Mouse (Mus musculus): ENCODE data around the gene Prrc2a. TPM values are rescaled to one million over a fixed set of nuclear protein-coding genes. Genes with fewer than 3 reads are reported as not detected.
"Not testable (repeated sequence)": the region's sequence is repeated elsewhere in the genome, so short reads cannot be mapped to it uniquely, and the experiment has no call there.

Gene Prrc2a
- polyA plus RNA-seq, 1 experiment from 2014 or later, result 281 TPM

- WGBS, result under 1% methylated on average over 36 of the region's 36 CpGs
- H3K9me3 ChIP-seq (ENCODE audit: control insufficient read depth, low read length), result no peaks in the 10 kb centered on the region
- peak; percentile 25; the same call in 1 of the 2 replicates for ATAC-seq (replicated peaks; ENCODE audit: low FRiP score)
- H3K4me3 ChIP-seq (ENCODE audit: low read depth, low read length), result peak within 1 kb of the TSS; percentile 65
- H3K4me2 ChIP-seq (ENCODE audit: low read depth, low read length, severe bottlenecking), result peak within 1 kb of the TSS; percentile 83
- peak; percentile 83 for DNase-seq (ENCODE audit: low spot score)
- peaks cover 11% of the 10 kb centered on the region; the same call in 1 of the 2 replicates for H3K4me1 ChIP-seq (replicated peaks; ENCODE audit: control insufficient read depth, insufficient read depth, low read length)
- H3K27ac ChIP-seq (ENCODE audit: low read depth, low read length), result 0 out of 2 replicates have a peak within 1 kb of the TSS, but pooled peaks have one; percentile 37
- no peaks in the 10 kb centered on the region for H3K27me3 ChIP-seq (ENCODE audit: control insufficient read depth, insufficient read depth, low read length)
- H3K9ac ChIP-seq (ENCODE audit: low read length), result peak within 1 kb of the TSS; percentile 84
- no peaks in the 10 kb centered on the region for H3K36me3 ChIP-seq (ENCODE audit: control insufficient read depth, insufficient read depth, low read length)
Observed at GRCm38 (mm10) chr17:35126206-35126611, 38.5 kb downstream of the Prrc2a start, which contains the start of gene D17H6S53E. TSS of gene D17H6S53E (plus strand) at chr17:35126373.

- H3K36me3 ChIP-seq (ENCODE audit: control insufficient read depth, insufficient read depth, low read length), result no peaks in the 10 kb centered on the region
- DNase-seq (ENCODE audit: low spot score), result no peak
- H3K4me3 ChIP-seq (ENCODE audit: low read depth, low read length), result peak overlapping the region; percentile 65
- peak overlapping the region; percentile 83 for H3K4me2 ChIP-seq (ENCODE audit: low read depth, low read length, severe bottlenecking)
- ATAC-seq (replicated peaks; ENCODE audit: low FRiP score), result no peak
- H3K9me3 ChIP-seq (ENCODE audit: control insufficient read depth, low read length), result no peaks in the 10 kb centered on the region
- H3K9ac ChIP-seq (ENCODE audit: low read length), result peak overlapping the region; percentile 84; the same call in 1 of the 2 replicates
- H3K27ac ChIP-seq (ENCODE audit: low read depth, low read length), result 0 out of 2 replicates have a peak overlapping the region, but pooled peaks have one; percentile 37
- whole genome bisulfite sequencing, result 36% methylated on average over 6 of the region's 6 CpGs
- no peaks in the 10 kb centered on the region for H3K27me3 ChIP-seq (ENCODE audit: control insufficient read depth, insufficient read depth, low read length)
- peaks cover 11% of the 10 kb centered on the region; the same call in 1 of the 2 replicates for H3K4me1 ChIP-seq (replicated peaks; ENCODE audit: control insufficient read depth, insufficient read depth, low read length)
Observed at GRCm38 (mm10) chr17:35125578-35125977, 39.1 kb downstream of the Prrc2a start.

GRCm38 (mm10) chr17:35125081-35125480 lies 39.6 kb downstream of the Prrc2a start:
- Histone ChIP-seq H3K4me3 (ENCODE audit: low read depth, low read length) (no peak overlapping the region), H3K9me3 (ENCODE audit: control insufficient read depth, low read length) (no peaks in the 10 kb centered on the region), H3K36me3 (ENCODE audit: control insufficient read depth, insufficient read depth, low read length) (no peaks in the 10 kb centered on the region), H3K9ac (ENCODE audit: low read length) (no peak overlapping the region), H3K27me3 (ENCODE audit: control insufficient read depth, insufficient read depth, low read length) (no peaks in the 10 kb centered on the region), H3K27ac (ENCODE audit: low read depth, low read length) (no peak overlapping the region), H3K4me1 (replicated peaks; ENCODE audit: control insufficient read depth, insufficient read depth, low read length) (peaks cover 14% of the 10 kb centered on the region; the same call in 1 of the 2 replicates), H3K4me2 (ENCODE audit: low read depth, low read length, severe bottlenecking) (no peak overlapping the region)
- DNase-seq (ENCODE audit: low spot score) (no peak), ATAC-seq (replicated peaks; ENCODE audit: low FRiP score) (no peak)
- WGBS, result 89% methylated on average over 1 of the region's 1 CpGs

GRCm38 (mm10) chr17:35124261-35124896 lies 40.3 kb downstream of the Prrc2a start:
- peaks cover 15% of the 10 kb centered on the region; the same call in 1 of the 2 replicates for H3K4me1 ChIP-seq (replicated peaks; ENCODE audit: control insufficient read depth, insufficient read depth, low read length)
- not testable (repeated sequence) for DNase-seq (ENCODE audit: low spot score); H3K27me3 ChIP-seq (ENCODE audit: control insufficient read depth, insufficient read depth, low read length); H3K27ac ChIP-seq (ENCODE audit: low read depth, low read length); ATAC-seq (replicated peaks; ENCODE audit: low FRiP score); H3K4me3 ChIP-seq (ENCODE audit: low read depth, low read length); H3K9ac ChIP-seq (ENCODE audit: low read length); H3K9me3 ChIP-seq (ENCODE audit: control insufficient read depth, low read length); H3K4me2 ChIP-seq (ENCODE audit: low read depth, low read length, severe bottlenecking); H3K36me3 ChIP-seq (ENCODE audit: control insufficient read depth, insufficient read depth, low read length)
- 92% methylated on average over 12 of the region's 12 CpGs for WGBS

- ATAC-seq (replicated peaks; ENCODE audit: low FRiP score); H3K4me2 ChIP-seq (ENCODE audit: low read depth, low read length, severe bottlenecking); H3K36me3 ChIP-seq (ENCODE audit: control insufficient read depth, insufficient read depth, low read length); H3K9me3 ChIP-seq (ENCODE audit: control insufficient read depth, low read length); H3K9ac ChIP-seq (ENCODE audit: low read length); H3K4me3 ChIP-seq (ENCODE audit: low read depth, low read length); H3K27ac ChIP-seq (ENCODE audit: low read depth, low read length); DNase-seq (ENCODE audit: low spot score); H3K27me3 ChIP-seq (ENCODE audit: control insufficient read depth, insufficient read depth, low read length): not testable (repeated sequence)
- peaks cover 15% of the 10 kb centered on the region; the same call in 1 of the 2 replicates for H3K4me1 ChIP-seq (replicated peaks; ENCODE audit: control insufficient read depth, insufficient read depth, low read length)
- WGBS, result 89% methylated on average over 9 of the region's 9 CpGs
Observed at GRCm38 (mm10) chr17:35123287-35123686, 41.4 kb downstream of the Prrc2a start.

GRCm38 (mm10) chr17:35121871-35122303 lies 42.8 kb downstream of the Prrc2a start, which contains the start of gene Csnk2b:
TSS of gene Csnk2b (minus strand) at chr17:35122053.
- H3K4me1 ChIP-seq (replicated peaks; ENCODE audit: control insufficient read depth, insufficient read depth, low read length), result peaks cover 13% of the 10 kb centered on the region; the same call in 1 of the 2 replicates
- DNase-seq (ENCODE audit: low spot score), result peak; percentile 69
- WGBS, result under 1% methylated on average over 19 of the region's 19 CpGs
- H3K9me3 ChIP-seq (ENCODE audit: control insufficient read depth, low read length), result no peaks in the 10 kb centered on the region
- no peaks in the 10 kb centered on the region for H3K27me3 ChIP-seq (ENCODE audit: control insufficient read depth, insufficient read depth, low read length)
- ATAC-seq (replicated peaks; ENCODE audit: low FRiP score), result no peak
- H3K9ac ChIP-seq (ENCODE audit: low read length), result peak within 1 kb of the TSS; percentile 88
- peak within 1 kb of the TSS; percentile 81 for H3K4me3 ChIP-seq (ENCODE audit: low read depth, low read length)
- H3K36me3 ChIP-seq (ENCODE audit: control insufficient read depth, insufficient read depth, low read length), result peaks cover 9% of the 10 kb centered on the region; the same call in 1 of the 2 replicates
- H3K4me2 ChIP-seq (ENCODE audit: low read depth, low read length, severe bottlenecking), result peak within 1 kb of the TSS; percentile 98
- peak within 1 kb of the TSS; percentile 90 for H3K27ac ChIP-seq (ENCODE audit: low read depth, low read length)

- peaks cover 8% of the 10 kb centered on the region; the same call in 1 of the 2 replicates for H3K4me1 ChIP-seq (replicated peaks; ENCODE audit: control insufficient read depth, insufficient read depth, low read length)
- no peaks in the 10 kb centered on the region for H3K9me3 ChIP-seq (ENCODE audit: control insufficient read depth, low read length)
- H3K4me2 ChIP-seq (ENCODE audit: low read depth, low read length, severe bottlenecking), result peak within 1 kb of the TSS; percentile 98
- peak; percentile 98 for DNase-seq (ENCODE audit: low spot score)
- ATAC-seq (replicated peaks; ENCODE audit: low FRiP score), result peak; percentile 92
- peak within 1 kb of the TSS; percentile 90 for H3K27ac ChIP-seq (ENCODE audit: low read depth, low read length)
- peak within 1 kb of the TSS; percentile 81 for H3K4me3 ChIP-seq (ENCODE audit: low read depth, low read length)
- peaks cover 10% of the 10 kb centered on the region; the same call in 1 of the 2 replicates for H3K36me3 ChIP-seq (ENCODE audit: control insufficient read depth, insufficient read depth, low read length)
- peak within 1 kb of the TSS; percentile 88 for H3K9ac ChIP-seq (ENCODE audit: low read length)
- WGBS, result under 1% methylated on average over 50 of the region's 50 CpGs
- no peaks in the 10 kb centered on the region for H3K27me3 ChIP-seq (ENCODE audit: control insufficient read depth, insufficient read depth, low read length)
Observed at GRCm38 (mm10) chr17:35121143-35121799, 43.4 kb downstream of the Prrc2a start, which contains the start of gene Gpank1. TSS of gene Gpank1 (plus strand) at chr17:35121455.

GRCm38 (mm10) chr17:35120745-35121142 lies 44.0 kb downstream of the Prrc2a start:
- Histone ChIP-seq H3K27me3 (ENCODE audit: control insufficient read depth, insufficient read depth, low read length) (no peaks in the 10 kb centered on the region), H3K9me3 (ENCODE audit: control insufficient read depth, low read length) (no peaks in the 10 kb centered on the region), H3K9ac (ENCODE audit: low read length) (peak overlapping the region; percentile 88), H3K4me1 (replicated peaks; ENCODE audit: control insufficient read depth, insufficient read depth, low read length) (peaks cover 8% of the 10 kb centered on the region; the same call in 1 of the 2 replicates), H3K4me2 (ENCODE audit: low read depth, low read length, severe bottlenecking) (peak overlapping the region; percentile 98), H3K4me3 (ENCODE audit: low read depth, low read length) (peak overlapping the region; percentile 81), H3K27ac (ENCODE audit: low read depth, low read length) (no peak overlapping the region), H3K36me3 (ENCODE audit: control insufficient read depth, insufficient read depth, low read length) (peaks cover 13% of the 10 kb centered on the region; the same call in 1 of the 2 replicates)
- ATAC-seq (replicated peaks; ENCODE audit: low FRiP score) (no peak), DNase-seq (ENCODE audit: low spot score) (no peak)
- under 1% methylated on average over 33 of the region's 33 CpGs for WGBS
